Mouse (Mus musculus): ENCODE data around the gene Adora3.

Gene Adora3

GRCm38 (mm10) chr3:105929821-105930220 lies 59.2 kb downstream of the Adora3 start:
- DNase-seq (ENCODE audit: low read depth in 2 of 2, low spot score in 2 of 2), result no peak

GRCm38 (mm10) chr3:105931095-105931494 lies 60.4 kb downstream of the Adora3 start:
- DNase-seq (ENCODE audit: low read depth in 2 of 2, low spot score in 2 of 2), result no peak

DNA sequence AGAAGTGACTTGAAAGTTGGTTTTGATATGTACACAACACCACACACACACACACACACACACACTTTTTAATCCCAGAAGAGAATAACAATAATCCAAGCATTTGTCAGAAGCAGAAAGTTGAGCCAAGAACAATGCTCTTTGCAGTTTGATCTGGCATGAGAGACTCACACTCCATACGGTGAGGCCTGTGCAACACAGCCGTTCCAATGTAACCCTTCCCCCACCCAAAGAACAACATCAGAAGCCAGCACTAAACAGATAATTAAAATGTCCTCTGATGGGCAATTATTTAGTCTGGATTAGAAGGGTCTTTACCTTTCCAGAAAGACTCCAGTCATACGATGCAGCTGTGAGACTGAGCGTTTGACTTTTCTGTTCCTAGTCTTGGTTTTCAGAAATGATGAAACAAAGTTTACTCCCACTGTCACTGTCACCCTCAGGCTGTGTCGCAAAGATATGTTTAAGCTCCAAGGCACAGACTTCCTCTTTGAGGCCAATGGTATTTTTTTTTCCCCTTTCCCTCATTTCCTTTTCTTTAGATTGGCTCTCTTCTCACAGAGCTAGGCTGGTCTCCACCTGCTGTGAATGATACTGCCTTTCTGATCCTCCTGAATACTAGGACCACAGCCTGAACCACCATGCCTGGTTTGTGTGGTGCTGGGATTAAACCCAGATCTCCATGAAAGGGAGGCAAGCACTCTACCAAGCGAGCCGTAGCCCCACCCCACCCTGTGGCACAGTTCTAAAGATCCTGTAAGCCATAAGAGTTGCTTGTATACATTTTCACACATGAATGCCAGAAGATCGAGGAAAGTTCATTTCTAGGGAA lies 61.8 kb downstream of the Adora3 start, which contains the start of gene I830077J02Rik:
I830077J02Rik (minus strand) TSS at position 425 of the 832 bp plus-strand sequence.
- DNase-seq (ENCODE audit: low read depth in 2 of 2, low spot score in 2 of 2), result no peak

DNA sequence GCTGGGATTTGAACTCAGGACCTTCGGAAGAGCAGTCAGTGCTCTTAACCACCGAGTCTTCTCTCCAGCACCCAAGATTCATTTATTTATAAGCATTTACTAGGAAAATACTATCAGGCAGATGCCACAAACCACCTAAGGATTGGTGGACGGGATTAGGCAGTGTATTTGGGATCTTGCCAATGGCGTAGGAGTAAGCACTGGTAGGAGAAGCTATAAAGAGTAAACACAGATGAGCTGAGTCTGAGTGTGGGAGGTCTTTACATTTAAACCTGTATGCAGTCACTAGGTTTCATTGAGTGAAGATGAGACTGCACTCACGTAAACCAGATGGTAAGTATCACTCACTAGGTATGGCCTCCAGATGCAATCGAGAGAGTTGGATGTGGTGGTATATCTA lies 63.3 kb downstream of the Adora3 start:
- no peak for DNase-seq (ENCODE audit: low read depth in 2 of 2, low spot score in 2 of 2)

- no peak for DNase-seq (ENCODE audit: low read depth in 2 of 2, low spot score in 2 of 2)
These were observed 64.4 kb downstream of the Adora3 start for GRCm38 (mm10) chr3:105935033-105935432.

DNA sequence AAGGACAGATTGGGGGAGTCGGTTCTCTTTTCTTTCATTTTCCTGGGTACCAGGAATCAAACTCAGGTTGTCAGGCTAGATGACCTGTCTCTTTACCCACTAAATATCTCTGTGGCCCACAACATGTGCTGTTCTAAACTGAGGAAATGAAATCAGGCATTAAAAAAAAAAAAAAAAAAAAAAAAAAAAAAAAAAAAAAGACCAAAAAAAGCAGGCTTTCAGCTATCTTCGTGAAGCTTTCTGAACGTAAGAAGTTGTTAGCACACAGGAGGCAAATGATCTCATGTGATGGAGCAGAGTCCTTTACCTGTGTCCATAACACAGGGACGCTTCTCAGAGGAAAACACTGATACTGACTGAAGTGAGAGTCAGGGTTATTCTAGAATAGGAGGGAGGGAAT lies 65.5 kb downstream of the Adora3 start:
- no peak for DNase-seq (ENCODE audit: low read depth in 2 of 2, low spot score in 2 of 2)

- no peak for DNase-seq (ENCODE audit: low read depth in 2 of 2, low spot score in 2 of 2)
These were observed 80.7 kb downstream of the Adora3 start for GRCm38 (mm10) chr3:105951348-105951747.

GRCm38 (mm10) chr3:105957235-105957634 lies 86.6 kb downstream of the Adora3 start:
- DNase-seq (ENCODE audit: low read depth in 2 of 2, low spot score in 2 of 2), result no peak

DNA sequence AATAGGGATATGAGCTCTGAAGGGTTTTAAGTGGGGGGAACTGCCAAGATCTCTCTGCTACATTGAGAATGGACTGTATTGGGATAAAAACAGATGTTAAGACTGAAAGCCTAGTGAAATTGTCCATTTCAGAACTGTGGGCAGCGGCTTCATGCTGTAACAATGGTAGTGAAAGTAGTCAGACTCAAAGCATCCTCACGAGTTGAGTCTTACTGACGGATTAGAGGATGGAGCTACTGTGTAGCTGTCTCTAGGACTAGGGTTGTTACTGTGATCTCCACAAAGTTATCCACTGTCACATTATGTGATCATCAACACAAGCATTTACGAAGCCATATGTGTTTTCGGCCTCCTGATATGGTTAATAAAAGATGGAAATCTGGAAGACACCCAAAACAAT lies 87.5 kb downstream of the Adora3 start:
- no peak for DNase-seq (ENCODE audit: low read depth in 2 of 2, low spot score in 2 of 2)

Data from CD8-positive naive resting alpha-beta T cell, adult 2 months (primary cell).